In the genomic region with DNA sequence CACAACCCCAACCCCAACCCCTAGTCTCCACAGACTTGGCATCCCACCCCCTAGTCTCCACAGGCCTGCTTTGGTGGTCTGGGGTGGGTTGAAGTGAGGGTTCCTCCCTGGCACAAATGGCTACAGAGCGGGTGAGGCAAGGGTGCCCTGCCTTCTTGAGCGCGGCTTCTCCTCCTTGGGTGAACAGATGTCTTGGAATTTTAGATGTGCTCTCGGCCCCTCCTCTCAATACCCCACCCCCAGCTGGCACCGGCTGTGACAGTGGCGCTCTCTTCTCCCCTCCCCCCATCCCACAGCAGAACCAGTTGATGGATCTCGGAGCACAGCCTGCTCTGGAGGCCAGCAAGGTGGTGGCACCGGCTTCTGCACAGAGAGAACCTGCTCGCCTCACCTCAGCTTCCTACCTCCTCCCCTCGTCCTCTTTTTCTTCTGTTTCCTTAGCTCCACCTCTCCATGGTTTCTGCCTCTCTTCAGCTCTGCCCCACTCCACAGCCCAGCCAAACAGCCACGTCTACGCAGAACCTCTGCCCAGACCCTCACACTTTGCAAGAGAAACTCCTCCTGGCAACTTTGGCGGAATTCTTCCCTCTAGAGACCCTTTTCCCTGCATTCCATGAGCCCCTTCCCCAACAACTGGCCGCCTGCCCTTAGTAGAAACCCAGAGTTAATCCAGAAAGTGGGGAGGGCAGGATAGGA, we compare ENCODE assay signal across 16 mouse cellular contexts. TPM values are rescaled to one million over a fixed set of nuclear protein-coding genes. Genes with fewer than 3 reads are reported as not detected.
DNase-seq lines count a peak whose midpoint lies in the region; ATAC-seq lines count a peak whose summit lies in the region.
"Had no signal": no experiment of that assay in that cellular context is flagged by ENCODE, and none has a peak within 500 bp of the region (broad histone marks: within the 10 kb centered on the region; RNA-seq: fewer than 3 reads in every experiment).

No protein-coding gene starts in this region.

- H3K4me2 ChIP-seq in hindbrain, embryonic 13.5 days, result no peak overlapping the region; the same call in 1 of the 2 replicates
- no peak overlapping the region for H3K4me2 ChIP-seq in hindbrain, embryonic 11.5 days (replicated peaks; ENCODE audit: low read depth, low read length)
- H3K4me2 ChIP-seq in forebrain, embryonic 11.5 days (ENCODE audit: low read depth, low read length, severe bottlenecking), result no peak overlapping the region
- H3K4me2 ChIP-seq: lung, embryonic 14.5 days had no signal

- no peaks in the 10 kb centered on the region for H3K9me3 ChIP-seq in hindbrain, embryonic 13.5 days
- H3K9me3 ChIP-seq in hindbrain, embryonic 11.5 days (ENCODE audit: control insufficient read depth, low read length), result no peaks in the 10 kb centered on the region
- H3K9me3 ChIP-seq in forebrain, embryonic 11.5 days (ENCODE audit: control insufficient read depth, low read length), result no peaks in the 10 kb centered on the region
- H3K9me3 ChIP-seq: megakaryocyte, embryonic 14.5 days had no signal

- peak overlapping the region; percentile 64 for H3K27ac ChIP-seq in hindbrain, embryonic 13.5 days
- no peak overlapping the region for H3K27ac ChIP-seq in hindbrain, embryonic 11.5 days (ENCODE audit: low read depth, low read length)
- H3K27ac ChIP-seq in forebrain, embryonic 11.5 days (ENCODE audit: low read depth, low read length), result no peak overlapping the region

- peaks cover 98% of the 10 kb centered on the region for H3K27me3 ChIP-seq in hindbrain, embryonic 13.5 days
- H3K27me3 ChIP-seq in hindbrain, embryonic 11.5 days (ENCODE audit: control insufficient read depth, insufficient read depth, low read length), result peaks cover 92% of the 10 kb centered on the region
- peaks cover 96% of the 10 kb centered on the region for H3K27me3 ChIP-seq in forebrain, embryonic 11.5 days (ENCODE audit: control insufficient read depth, insufficient read depth, low read length)

- H3K4me3 ChIP-seq in hindbrain, embryonic 13.5 days, result no peak overlapping the region
- H3K4me3 ChIP-seq in hindbrain, embryonic 11.5 days (ENCODE audit: low read depth, low read length), result no peak overlapping the region
- H3K4me3 ChIP-seq in forebrain, embryonic 11.5 days (ENCODE audit: low read depth, low read length), result no peak overlapping the region
- H3K4me3 ChIP-seq: megakaryocyte, embryonic 14.5 days had no signal

- DNase-seq in hindbrain, embryonic 11.5 days (ENCODE audit: low spot score), result no peak
- peak; percentile 14 for DNase-seq in right cerebral cortex, postnatal 4 days
- no peak for DNase-seq in right cerebral cortex, adult 18-20 months
- DNase-seq in forebrain, embryonic 11.5 days (ENCODE audit: low spot score), result peak; percentile 49
- DNase-seq in retina, embryonic 14.5 days (ENCODE audit: low spot score), result no peak
- DNase-seq in lung, postnatal 14 days, result no peak
- DNase-seq in thymus, postnatal 14 days, result no peak
- DNase-seq: heart, adult 11 months; heart, postnatal 10 days; kidney, postnatal 14 days; liver; lung, embryonic 14.5 days; thymus, adult 18-20 months had no signal

- peaks cover 51% of the 10 kb centered on the region for H3K4me1 ChIP-seq in hindbrain, embryonic 13.5 days (replicated peaks)
- H3K4me1 ChIP-seq in hindbrain, embryonic 11.5 days (replicated peaks; ENCODE audit: control insufficient read depth, insufficient read depth, low read length), result no peaks in the 10 kb centered on the region
- H3K4me1 ChIP-seq in forebrain, embryonic 11.5 days (replicated peaks; ENCODE audit: control insufficient read depth, insufficient read depth, low read length), result no peaks in the 10 kb centered on the region

- under 1% methylated on average over 14 of the region's 14 CpGs for WGBS in hindbrain, embryonic 13.5 days
- WGBS in hindbrain, embryonic 11.5 days, result 2% methylated on average over 14 of the region's 14 CpGs
- 2% methylated on average over 14 of the region's 14 CpGs for WGBS in forebrain, embryonic 11.5 days

- H3K36me3 ChIP-seq in hindbrain, embryonic 13.5 days, result no peaks in the 10 kb centered on the region
- no peaks in the 10 kb centered on the region for H3K36me3 ChIP-seq in hindbrain, embryonic 11.5 days (ENCODE audit: control insufficient read depth, insufficient read depth, low read length)
- no peaks in the 10 kb centered on the region for H3K36me3 ChIP-seq in forebrain, embryonic 11.5 days (ENCODE audit: control insufficient read depth, insufficient read depth, low read length)

- 0 out of 2 replicates have a peak, but pooled peaks have one; percentile 5 for ATAC-seq in hindbrain, embryonic 13.5 days (ENCODE audit: low FRiP score)
- ATAC-seq in hindbrain, embryonic 11.5 days (ENCODE audit: low FRiP score), result no peak
- ATAC-seq in forebrain, embryonic 11.5 days (replicated peaks; ENCODE audit: low FRiP score), result no peak
- ATAC-seq: intestine, embryonic 16.5 days had no signal

- no peak overlapping the region for H3K9ac ChIP-seq in hindbrain, embryonic 13.5 days
- no peak overlapping the region for H3K9ac ChIP-seq in hindbrain, embryonic 11.5 days (ENCODE audit: low read depth, low read length)
- no peak overlapping the region for H3K9ac ChIP-seq in forebrain, embryonic 11.5 days (ENCODE audit: low read length)
- H3K9ac ChIP-seq: lung, embryonic 14.5 days had no signal

RNA-seq across cellular contexts. Expression of gene Neurod2, which starts 10.9 kb away (rescaled TPM):
- polyA plus RNA-seq in hindbrain, embryonic 13.5 days (2015; fragmentation: Nextera tagmentation; extraction: Ambion mirVana), result 24.6 and 30.7 TPM in 2 replicates
- polyA plus RNA-seq in hindbrain, embryonic 11.5 days (2014; fragmentation: Nextera tagmentation; extraction: Ambion mirVana), result 0.27 and 0.36 TPM in 2 replicates
- polyA plus RNA-seq in forebrain, embryonic 11.5 days (2014; fragmentation: Nextera tagmentation; extraction: Ambion mirVana), result 3.8 and 5.8 TPM in 2 replicates
- polyA plus RNA-seq: lung, embryonic 14.5 days had no signal

RNA-seq across cellular contexts. Expression of gene Ppp1r1b, which starts 29.6 kb away (rescaled TPM):
- 1.1 and 2.4 TPM in 2 replicates for polyA plus RNA-seq in hindbrain, embryonic 13.5 days (2015; fragmentation: Nextera tagmentation; extraction: Ambion mirVana)
- polyA plus RNA-seq in hindbrain, embryonic 11.5 days (2014; fragmentation: Nextera tagmentation; extraction: Ambion mirVana), result 0.29 and 0.70 TPM in 2 replicates
- 0.29 and 0.41 TPM in 2 replicates for polyA plus RNA-seq in forebrain, embryonic 11.5 days (2014; fragmentation: Nextera tagmentation; extraction: Ambion mirVana)

RNA-seq across cellular contexts. Expression of gene Stard3, which starts 39.6 kb away (rescaled TPM):
- 44.4 and 44.7 TPM in 2 replicates for polyA plus RNA-seq in hindbrain, embryonic 13.5 days (2015; fragmentation: Nextera tagmentation; extraction: Ambion mirVana)
- polyA plus RNA-seq in hindbrain, embryonic 11.5 days (2014; fragmentation: Nextera tagmentation; extraction: Ambion mirVana), result 40.1 and 43.2 TPM in 2 replicates
- polyA plus RNA-seq in forebrain, embryonic 11.5 days (2014; fragmentation: Nextera tagmentation; extraction: Ambion mirVana), result 38.1 and 39.9 TPM in 2 replicates

Comparison
In these comparisons a context has a peak if more than half of its experiments do, and no peak if none do; other contexts are left out.
1. DNase-seq: peak in right cerebral cortex, postnatal 4 days (single experiment) and forebrain, embryonic 11.5 days (single experiment); none in hindbrain, embryonic 11.5 days (single experiment), right cerebral cortex, adult 18-20 months (single experiment), retina, embryonic 14.5 days (single experiment), lung, postnatal 14 days (single experiment) and thymus, postnatal 14 days (single experiment).